Mouse (Mus musculus) kidney, embryonic 15.5 days (tissue): ENCODE results near the gene Trim54. TPM values are rescaled to one million over a fixed set of nuclear protein-coding genes. Genes with fewer than 3 reads are reported as not detected.

ENCODE experiments used
- ATAC-seq: fragments of 200-750 bp; cut with Nextera tagmentation; replicated peaks from 2 replicates; pipeline ENCODE4 v1.8.0; 2017; ENCODE audit warnings: moderate TSS enrichment; ENCODE audit not compliant: low FRiP score
- H3K27ac ChIP-seq: fragments of 300-500 bp; sonication (generic); 2 replicates; pipeline ENCODE4 v1.5.1; 2015; ENCODE audit warnings: mild to moderate bottlenecking, inconsistent platforms
- H3K27me3 ChIP-seq: fragments of 300-500 bp; sonication (generic); 2 replicates; pipeline ENCODE4 v1.6.1; 2015; ENCODE audit warnings: inconsistent platforms
- H3K36me3 ChIP-seq: fragments of 300-500 bp; sonication (generic); 2 replicates; pipeline ENCODE4 v1.6.1; 2015; ENCODE audit warnings: inconsistent platforms
- H3K4me1 ChIP-seq: fragments of 300-500 bp; sonication (generic); 2 replicates; pipeline ENCODE4 v1.6.1; 2015; ENCODE audit warnings: inconsistent platforms
- H3K4me2 ChIP-seq: fragments of 300-500 bp; sonication (generic); 2 replicates; pipeline ENCODE4 v1.6.1; 2015; ENCODE audit warnings: moderate library complexity, mild to moderate bottlenecking, inconsistent platforms
- H3K4me3 ChIP-seq: fragments of 300-500 bp; sonication (generic); replicated peaks from 2 replicates; pipeline ENCODE4 v1.5.1; 2015; ENCODE audit warnings: mild to moderate bottlenecking, inconsistent platforms
- H3K9ac ChIP-seq: fragments of 300-500 bp; sonication (generic); 2 replicates; pipeline ENCODE4 v1.6.1; 2015; ENCODE audit warnings: mild to moderate bottlenecking, inconsistent platforms
- H3K9me3 ChIP-seq: fragments of 300-500 bp; sonication (generic); replicated peaks from 2 replicates; pipeline ENCODE4 v1.6.1; 2016; ENCODE audit warnings: inconsistent platforms
- WGBS: fragments of 180-500 bp; shearing (Covaris S2); methylation state at CpG from one replicate; pipeline ENCODE4 v1.1.7; 2015; ENCODE audit warnings: mixed read lengths; 5-methylcytosine and 5-hydroxymethylcytosine counted together
- polyA plus RNA-seq: library from polyadenylated mRNA; unstranded; fragments of >200 nt; fragmentation: Nextera tagmentation; extraction: Ambion mirVana; gene quantifications from 2 replicates; pipeline ENCODE4 v1.2.1, GENCODE M21; 2015

Trim54 gene
- polyA plus RNA-seq, 1 experiment from 2014 or later: 1.2 TPM

- Histone ChIP-seq H3K36me3 (peaks cover 99% of the 10 kb centered on the region), H3K4me2 (no peak overlapping the region), H3K4me1 (no peaks in the 10 kb centered on the region), H3K27ac (no peak overlapping the region), H3K9ac (no peak overlapping the region), H3K9me3 (no peaks in the 10 kb centered on the region), H3K4me3 (no peak overlapping the region), H3K27me3 (no peaks in the 10 kb centered on the region)
- ATAC-seq: no peak
Measured at GRCm38 (mm10) chr5:31162462-31162861, 46.0 kb downstream of the Trim54 start.

GRCm38 (mm10) chr5:31164878-31165277, 48.4 kb downstream of the Trim54 start:
- Histone ChIP-seq H3K4me1 (no peaks in the 10 kb centered on the region), H3K4me3 (no peak overlapping the region), H3K9ac (no peak overlapping the region), H3K4me2 (no peak overlapping the region), H3K36me3 (peaks cover 99% of the 10 kb centered on the region), H3K27me3 (no peaks in the 10 kb centered on the region), H3K9me3 (no peaks in the 10 kb centered on the region), H3K27ac (no peak overlapping the region)
- WGBS: 81% methylated on average over 1 of the region's 1 CpGs
- no peak for ATAC-seq

GRCm38 (mm10) chr5:31168630-31169029, 52.1 kb downstream of the Trim54 start:
- ATAC-seq: no peak
- no peaks in the 10 kb centered on the region for H3K9me3 ChIP-seq
- no peak overlapping the region for H3K4me3 ChIP-seq
- H3K27me3 ChIP-seq: no peaks in the 10 kb centered on the region
- H3K27ac ChIP-seq: no peak overlapping the region
- peaks cover 98% of the 10 kb centered on the region for H3K36me3 ChIP-seq
- H3K4me2 ChIP-seq: no peak overlapping the region
- H3K9ac ChIP-seq: no peak overlapping the region
- no peaks in the 10 kb centered on the region for H3K4me1 ChIP-seq
- WGBS: 96% methylated on average over 4 of the region's 4 CpGs

GRCm38 (mm10) chr5:31179301-31179765, 62.8 kb downstream of the Trim54 start:
- peak overlapping the region; percentile 100 for H3K27ac ChIP-seq
- WGBS: 0% methylated on average over 25 of the region's 25 CpGs
- peaks cover 18% of the 10 kb centered on the region; the same call in 1 of the 2 replicates for H3K4me1 ChIP-seq
- no peaks in the 10 kb centered on the region for H3K27me3 ChIP-seq
- H3K4me3 ChIP-seq: peak overlapping the region; percentile 95
- H3K4me2 ChIP-seq: peak overlapping the region; percentile 90
- peak overlapping the region; percentile 80 for H3K9ac ChIP-seq
- H3K9me3 ChIP-seq: no peaks in the 10 kb centered on the region
- peak; percentile 77 for ATAC-seq
- peaks cover 25% of the 10 kb centered on the region for H3K36me3 ChIP-seq

- Histone ChIP-seq H3K9me3 (no peaks in the 10 kb centered on the region), H3K27me3 (no peaks in the 10 kb centered on the region), H3K27ac (peak within 1 kb of the TSS; percentile 100), H3K4me3 (peak within 1 kb of the TSS; percentile 95), H3K4me2 (peak within 1 kb of the TSS; percentile 90), H3K4me1 (peaks cover 18% of the 10 kb centered on the region; the same call in 1 of the 2 replicates), H3K9ac (peak within 1 kb of the TSS; percentile 80), H3K36me3 (peaks cover 18% of the 10 kb centered on the region; the same call in 1 of the 2 replicates)
- ATAC-seq: peak; percentile 98
- WGBS: under 1% methylated on average over 59 of the region's 59 CpGs
Measured at GRCm38 (mm10) chr5:31179766-31180630, 63.5 kb downstream of the Trim54 start, which contains the start of the genes Gm29609 and Gtf3c2. TSS of gene Gm29609 (minus strand) at chr5:31179911. TSS of gene Gtf3c2 (minus strand) at chr5:31180144.

- WGBS: 94% methylated on average over 9 of the region's 9 CpGs
- no peak overlapping the region for H3K27ac ChIP-seq
- H3K9me3 ChIP-seq: no peaks in the 10 kb centered on the region
- H3K9ac ChIP-seq: no peak overlapping the region
- H3K36me3 ChIP-seq: peaks cover 16% of the 10 kb centered on the region; the same call in 1 of the 2 replicates
- no peak overlapping the region for H3K4me3 ChIP-seq
- no peak overlapping the region for H3K4me2 ChIP-seq
- H3K4me1 ChIP-seq: peaks cover 18% of the 10 kb centered on the region; the same call in 1 of the 2 replicates
- no peak for ATAC-seq
- H3K27me3 ChIP-seq: no peaks in the 10 kb centered on the region
Measured at GRCm38 (mm10) chr5:31181183-31181770, 64.8 kb downstream of the Trim54 start.

GRCm38 (mm10) chr5:31183678-31184077, 67.2 kb downstream of the Trim54 start:
- no peaks in the 10 kb centered on the region for H3K27me3 ChIP-seq
- H3K9ac ChIP-seq: no peak overlapping the region
- peaks cover 6% of the 10 kb centered on the region; the same call in 1 of the 2 replicates for H3K4me1 ChIP-seq
- no peak for ATAC-seq
- no peak overlapping the region for H3K27ac ChIP-seq
- H3K9me3 ChIP-seq: no peaks in the 10 kb centered on the region
- peaks cover 21% of the 10 kb centered on the region for H3K36me3 ChIP-seq
- no peak overlapping the region for H3K4me2 ChIP-seq
- WGBS: 64% methylated on average over 4 of the region's 4 CpGs
- H3K4me3 ChIP-seq: no peak overlapping the region

Other genes with a start within 250 kb of the Trim54 start
- 82.4 and 93.2 TPM in 2 replicates for gene Tmem214, start 248.7 kb upstream of the Trim54 start, polyA plus RNA-seq
- gene Agbl5, start 228.0 kb upstream of the Trim54 start, polyA plus RNA-seq: 20.6 and 25.9 TPM in 2 replicates
- 491 and 504 TPM in 2 replicates for gene Ost4, start 208.9 kb upstream of the Trim54 start, polyA plus RNA-seq
- gene Emilin1, start 203.3 kb upstream of the Trim54 start, polyA plus RNA-seq: 258 and 306 TPM in 2 replicates
- 29.3 and 29.7 TPM in 2 replicates for gene Khk, start 195.3 kb upstream of the Trim54 start, polyA plus RNA-seq
- 12.5 and 17.4 TPM in 2 replicates for gene Cgref1, start 171.1 kb upstream of the Trim54 start, polyA plus RNA-seq
- gene Preb, start 156.4 kb upstream of the Trim54 start, polyA plus RNA-seq: 146 and 151 TPM in 2 replicates
- 1.6 and 1.8 TPM in 2 replicates for gene Tcf23, start 148.1 kb upstream of the Trim54 start, polyA plus RNA-seq
- gene Atraid, start 68.4 kb upstream of the Trim54 start, polyA plus RNA-seq: 145 and 149 TPM in 2 replicates
- 10.4 and 11.8 TPM in 2 replicates for gene Slc5a6, start 67.8 kb upstream of the Trim54 start, polyA plus RNA-seq
- gene Cad, start 61.9 kb upstream of the Trim54 start, polyA plus RNA-seq: 32.5 and 36.2 TPM in 2 replicates
- not detected in 2 replicates for gene Dnajc5g, start 10.4 kb upstream of the Trim54 start, polyA plus RNA-seq
- gene Slc30a3, start 8.5 kb upstream of the Trim54 start, polyA plus RNA-seq: 2.8 and 3.1 TPM in 2 replicates
- gene Ucn, start 22.1 kb downstream of the Trim54 start, polyA plus RNA-seq: not detected in 2 replicates
- gene Mpv17, start 37.5 kb downstream of the Trim54 start, polyA plus RNA-seq: 62.6 and 76.8 TPM in 2 replicates
- 2.0 and 2.1 TPM in 2 replicates for gene Gm29609, start 63.2 kb downstream of the Trim54 start, polyA plus RNA-seq
- 83.0 and 93.5 TPM in 2 replicates for gene Gtf3c2, start 63.4 kb downstream of the Trim54 start, polyA plus RNA-seq
- 140 and 148 TPM in 2 replicates for gene Snx17, start 76.5 kb downstream of the Trim54 start, polyA plus RNA-seq
- 64.9 and 65.9 TPM in 2 replicates for gene Eif2b4, start 76.7 kb downstream of the Trim54 start, polyA plus RNA-seq
- 9.1 and 11.9 TPM in 2 replicates for gene Zfp513, start 85.6 kb downstream of the Trim54 start, polyA plus RNA-seq
- gene Ppm1g, start 104.0 kb downstream of the Trim54 start, polyA plus RNA-seq: 130 and 144 TPM in 2 replicates
- gene Nrbp1, start 124.2 kb downstream of the Trim54 start, polyA plus RNA-seq: 156 and 171 TPM in 2 replicates
- gene Gm9970, start 124.5 kb downstream of the Trim54 start, polyA plus RNA-seq: 0.83 TPM in 1 of 2 replicates, not detected in the other
- gene Krtcap3, start 135.0 kb downstream of the Trim54 start, polyA plus RNA-seq: 21.5 and 25.1 TPM in 2 replicates
- 36.3 and 36.9 TPM in 2 replicates for gene Ift172, start 174.4 kb downstream of the Trim54 start, polyA plus RNA-seq
- 42.3 and 46.2 TPM in 2 replicates for gene Fndc4, start 179.4 kb downstream of the Trim54 start, polyA plus RNA-seq
- 0.21 and 0.70 TPM in 2 replicates for gene Gckr, start 180.7 kb downstream of the Trim54 start, polyA plus RNA-seq